Mouse (Mus musculus): ENCODE measurements at regions not wholly inside any gene's neighbourhood (a gene's known extent, or its start where the extent isn't known, plus 50 kb on each side); places are given as distances from the start of the nearest gene placed in this dataset.

DNA sequence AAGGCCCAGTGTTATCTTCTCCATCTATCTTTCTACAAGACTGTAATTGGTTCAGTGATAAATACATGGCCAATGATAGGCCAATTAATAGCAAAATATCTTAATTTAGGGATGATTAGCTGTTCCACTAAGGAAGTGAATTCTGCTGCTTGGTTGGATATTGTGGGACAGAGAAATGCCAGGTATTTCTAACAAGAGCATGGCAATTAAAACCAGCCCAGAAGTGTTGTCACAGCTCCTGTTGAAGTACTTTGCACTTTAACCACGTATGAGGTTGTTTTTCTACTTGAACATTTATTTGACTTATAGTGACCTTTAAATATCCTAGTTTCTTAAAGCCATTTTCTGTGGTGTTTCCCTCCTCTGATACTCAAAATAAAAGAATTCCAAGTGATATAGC is 65.7 kb upstream of the Acsl4 start:
- no peak for DNase-seq

GRCm38 (mm10) chrX:142464174-142464573 is 73.8 kb upstream of the Acsl4 start:
- no peak for DNase-seq

DNA sequence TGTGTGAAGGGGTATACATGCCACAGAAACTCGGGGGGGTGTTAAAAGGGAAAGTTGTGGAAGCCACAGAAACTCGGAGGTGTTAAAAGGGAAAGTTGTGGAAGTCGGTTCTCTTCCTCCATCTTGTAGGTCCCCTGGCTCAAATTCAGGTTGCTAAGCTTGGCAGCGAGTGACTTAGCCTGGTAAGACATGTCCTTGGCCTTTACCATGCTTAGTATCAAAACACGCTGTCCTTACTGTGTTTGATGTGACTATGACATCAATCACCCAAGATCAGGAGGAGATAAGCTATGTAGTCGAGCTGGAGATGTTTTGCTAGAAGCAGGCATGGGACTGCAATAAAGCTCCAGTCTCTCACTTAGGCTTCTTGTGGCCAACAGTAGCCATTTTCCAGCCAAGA is 74.4 kb upstream of the Acsl4 start:
- DNase-seq = no peak

DNA sequence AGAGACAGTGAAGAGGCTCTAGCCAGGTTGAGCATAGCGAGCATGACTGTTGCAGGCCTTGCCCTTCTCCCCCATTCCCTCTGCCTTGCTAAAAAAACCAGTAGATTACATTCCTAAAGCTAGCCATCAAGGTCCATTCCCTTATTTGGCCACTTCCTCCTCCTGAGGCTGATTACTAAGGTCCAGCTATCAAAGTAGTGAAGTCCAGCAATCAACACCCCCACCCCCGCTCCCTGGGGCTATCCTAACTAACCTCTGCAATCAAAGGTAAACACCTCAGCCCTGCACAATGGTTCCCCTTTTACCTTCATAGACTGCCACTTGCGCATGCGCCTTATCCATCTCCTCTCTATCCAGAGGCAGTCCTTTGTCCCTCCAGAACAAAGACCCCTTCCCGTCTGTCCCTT is 77.5 kb upstream of the Acsl4 start:
- DNase-seq = no peak

DNA sequence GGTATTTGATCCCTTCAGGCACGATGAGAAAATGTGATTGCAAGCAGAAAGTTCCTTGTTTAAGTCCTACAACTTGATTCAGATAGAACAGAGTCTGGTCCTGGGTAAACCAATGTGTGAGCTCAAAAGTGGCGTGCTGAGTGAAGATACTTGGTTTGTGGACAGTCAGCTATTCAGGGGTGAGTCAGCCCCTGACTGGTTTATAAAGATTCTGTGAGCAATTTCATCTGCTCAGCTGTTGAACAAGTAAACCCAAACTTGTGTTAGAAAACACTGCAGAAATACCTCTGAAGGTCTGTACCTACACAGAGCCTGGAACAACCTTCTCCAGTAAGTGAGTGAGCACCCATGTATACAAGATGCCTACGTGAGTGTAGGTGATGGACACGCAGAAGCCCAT is 78.1 kb upstream of the Acsl4 start:
- no peak for DNase-seq

DNA sequence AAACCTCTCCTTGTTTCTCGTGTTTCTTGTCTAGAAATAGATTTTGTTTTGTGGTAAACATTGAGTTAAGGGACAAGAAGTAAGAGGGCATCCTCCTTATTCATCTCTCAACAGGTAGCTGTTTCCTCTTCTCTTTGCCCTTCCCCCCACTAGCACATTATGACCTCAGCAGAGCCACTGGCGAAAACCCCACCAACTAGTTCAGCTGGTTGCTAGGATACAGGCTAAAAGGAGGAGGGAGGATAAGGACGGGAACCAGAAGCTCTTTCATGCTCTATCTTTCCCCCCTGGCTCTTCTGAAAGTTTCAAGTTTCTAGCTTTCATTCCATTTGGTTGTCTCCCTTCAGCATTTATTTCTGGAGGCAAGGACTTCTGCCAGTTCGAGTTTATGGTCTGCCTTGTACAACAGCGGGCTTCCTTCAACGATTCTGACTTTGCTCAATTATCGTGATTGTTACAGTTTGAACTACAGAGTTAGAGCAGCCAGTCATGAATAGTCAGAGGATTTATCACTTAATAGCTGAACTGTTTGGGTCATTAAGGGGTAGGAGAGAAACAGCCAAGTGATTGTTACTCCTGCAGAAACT is 78.8 kb upstream of the Acsl4 start:
- no peak for DNase-seq

DNA sequence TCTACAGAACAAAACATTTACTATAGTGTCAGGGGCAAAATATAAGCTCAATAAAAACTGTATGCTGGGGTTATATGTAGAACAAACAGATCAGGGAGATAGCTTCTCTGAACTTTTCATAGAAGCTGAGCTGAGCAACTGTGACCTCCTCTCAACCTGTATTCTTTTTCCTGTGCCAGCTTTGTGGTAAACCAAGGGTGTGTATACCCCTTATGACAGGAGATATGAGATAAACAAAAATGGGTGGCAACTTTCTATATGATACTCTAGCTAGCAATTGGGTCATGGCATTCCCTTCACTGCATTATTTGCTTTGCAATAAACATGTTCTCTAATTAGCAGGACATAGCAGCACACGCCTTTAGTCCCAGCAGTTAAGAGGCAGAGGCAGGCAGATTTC is 79.7 kb upstream of the Acsl4 start:
- no peak for DNase-seq

DNA sequence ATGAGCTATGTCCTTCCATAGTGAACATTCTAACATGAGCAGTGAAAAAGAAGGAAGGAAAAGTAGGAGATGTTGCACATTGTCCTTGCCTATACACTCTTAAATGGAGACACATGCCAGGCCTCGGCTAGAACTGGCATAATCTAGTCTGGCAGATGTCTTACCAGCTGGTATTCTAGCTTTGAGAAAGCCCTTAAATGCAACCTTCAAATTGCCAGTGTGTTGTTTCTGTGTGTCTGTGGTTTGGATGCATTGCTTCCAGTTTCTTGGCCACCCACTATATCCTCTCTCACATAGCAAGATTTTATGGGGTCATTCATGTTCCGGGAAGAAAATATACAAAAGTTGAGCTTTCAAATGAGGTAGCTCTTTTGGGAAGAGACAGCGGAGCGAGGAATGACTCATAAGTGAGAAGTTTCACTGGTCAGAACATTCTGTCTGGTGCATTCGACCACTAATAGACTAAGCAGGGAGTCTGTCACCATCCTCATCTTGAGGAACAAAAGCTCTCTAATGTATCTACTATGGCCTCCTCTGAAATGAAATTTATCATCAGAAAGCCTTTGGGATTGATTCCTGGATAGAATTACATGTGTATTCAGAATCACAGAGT is 91.0 kb upstream of the Acsl4 start:
- no peak for DNase-seq

- DNase-seq = no peak
Observed at GRCm38 (mm10) chrX:142488078-142488477, 97.7 kb upstream of the Acsl4 start.

DNA sequence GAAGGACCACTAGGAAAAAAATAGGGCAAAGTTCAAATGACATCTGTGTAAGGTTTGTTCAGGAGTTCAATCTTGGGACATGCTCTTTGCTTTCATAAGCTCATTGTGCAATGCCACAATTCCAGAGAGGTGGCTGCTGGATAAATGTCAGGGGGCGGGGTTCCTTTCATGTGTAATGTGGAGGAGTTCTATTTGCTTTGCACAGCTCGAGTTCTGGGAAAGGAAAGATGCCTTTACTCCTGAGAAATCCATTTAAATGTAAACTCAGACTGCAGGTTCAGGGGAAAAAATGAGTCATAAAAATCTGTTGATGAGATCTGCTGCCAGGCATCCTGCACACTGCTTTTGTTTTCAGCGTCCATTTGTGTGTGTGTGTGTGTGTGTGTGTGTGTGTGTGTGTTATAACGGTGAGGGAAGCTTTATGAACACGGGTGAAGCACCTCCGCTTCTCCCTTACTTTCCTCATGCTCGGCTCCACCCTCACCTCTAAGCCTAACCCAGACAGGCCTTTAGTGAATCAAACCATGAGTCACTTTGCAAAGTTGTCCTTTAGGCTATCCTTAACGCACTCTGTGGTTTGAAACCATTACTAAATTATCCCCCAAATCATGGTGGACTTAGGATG is 99.9 kb upstream of the Acsl4 start:
- no peak for DNase-seq

DNA sequence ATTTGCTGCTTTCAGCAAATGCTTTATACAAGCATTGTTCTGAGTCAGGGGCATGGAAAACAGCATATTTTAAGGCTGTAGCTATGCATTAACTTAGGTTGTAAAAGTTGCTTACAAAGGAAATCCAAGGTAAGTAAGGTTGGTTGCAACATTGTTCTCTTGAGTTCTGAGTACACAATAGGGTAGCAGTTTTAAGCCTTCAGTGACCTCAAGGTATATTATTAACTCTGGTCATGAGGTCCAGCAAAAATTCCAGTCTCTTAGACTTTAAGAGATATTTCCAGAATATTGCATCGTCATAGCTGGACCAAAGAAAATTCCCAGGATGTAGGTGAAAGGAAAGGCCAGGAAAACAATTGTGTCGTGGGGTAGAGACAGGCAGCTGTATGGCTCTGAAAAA is 110.8 kb upstream of the Acsl4 start:
- DNase-seq = no peak

GRCm38 (mm10) chrX:142504962-142505361 is 114.6 kb upstream of the Acsl4 start:
- DNase-seq = no peak

DNA sequence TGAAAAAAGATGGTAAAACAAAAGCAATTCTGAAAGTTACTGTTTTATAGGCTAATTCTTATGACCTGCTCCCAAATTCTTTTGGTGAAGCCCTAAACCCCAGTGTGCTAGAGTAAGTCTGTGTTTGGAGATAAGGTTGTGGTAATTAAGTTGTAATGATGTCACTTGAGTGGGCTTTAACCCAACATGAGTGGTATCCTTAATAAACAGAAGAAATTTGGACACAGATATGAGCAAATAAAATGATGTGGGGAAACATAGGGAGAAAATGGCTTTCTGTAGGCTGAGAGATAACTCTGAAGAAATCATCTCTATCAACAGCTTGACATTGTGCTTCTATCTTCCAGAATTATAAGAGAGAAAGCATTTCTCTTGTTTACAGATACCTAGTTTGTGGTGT is 117.1 kb upstream of the Acsl4 start:
- DNase-seq = no peak

DNA sequence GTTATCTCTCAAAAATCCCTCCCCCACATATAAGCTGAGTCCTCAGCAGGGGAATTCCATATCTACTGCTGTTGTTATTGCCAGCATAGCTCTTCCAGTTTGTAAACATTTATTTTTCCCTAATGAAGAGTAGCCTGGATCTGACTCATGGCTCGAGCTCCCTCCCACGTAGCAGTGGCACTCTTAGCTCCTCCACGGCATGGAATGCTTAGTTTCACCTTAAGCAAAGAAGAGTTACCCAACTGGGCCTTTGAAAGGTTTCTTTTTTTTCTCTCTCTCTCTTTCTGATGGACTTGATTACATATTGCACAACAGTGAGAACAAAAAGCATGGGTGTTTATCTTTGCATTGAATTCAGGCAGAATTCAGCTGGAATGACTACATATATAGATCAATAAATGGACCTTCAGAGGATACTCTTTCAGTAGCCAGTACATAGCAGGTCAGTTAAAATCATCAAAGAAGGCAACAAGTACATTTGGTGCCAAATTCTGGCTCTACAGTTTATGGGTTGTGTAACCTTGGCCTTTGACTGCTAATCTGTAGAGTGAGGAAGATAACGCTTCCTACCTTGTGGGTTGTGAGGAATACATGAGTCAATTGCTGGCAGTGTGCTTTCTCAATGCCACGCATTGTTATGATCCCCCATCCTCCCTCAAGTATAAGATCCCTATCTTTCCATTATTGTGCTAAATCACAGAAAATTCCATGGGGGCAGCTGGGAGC is 126.2 kb upstream of the Acsl4 start:
- DNase-seq = no peak

- DNase-seq = no peak
Observed at GRCm38 (mm10) chrX:142517205-142517604, 126.9 kb upstream of the Acsl4 start.

DNA sequence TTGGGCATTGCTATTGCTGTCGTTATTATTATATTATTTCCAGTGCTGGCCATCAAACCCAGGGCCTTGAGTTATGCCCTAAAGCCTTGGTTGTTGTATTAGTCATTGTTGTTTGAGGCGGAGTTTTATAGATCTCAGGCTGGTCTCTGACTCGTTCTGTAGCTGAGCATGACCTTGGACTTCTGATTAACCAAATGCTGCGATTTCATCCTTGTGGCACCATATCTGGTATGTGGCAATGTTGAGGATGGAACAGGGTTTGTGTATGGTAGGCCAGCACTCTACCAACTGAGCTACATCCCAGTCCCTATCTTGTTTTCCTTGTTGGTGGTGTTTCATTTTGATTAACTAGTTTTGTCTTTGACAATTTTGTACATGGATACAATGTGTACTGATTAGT is 130.7 kb upstream of the Acsl4 start:
- DNase-seq = no peak

DNA sequence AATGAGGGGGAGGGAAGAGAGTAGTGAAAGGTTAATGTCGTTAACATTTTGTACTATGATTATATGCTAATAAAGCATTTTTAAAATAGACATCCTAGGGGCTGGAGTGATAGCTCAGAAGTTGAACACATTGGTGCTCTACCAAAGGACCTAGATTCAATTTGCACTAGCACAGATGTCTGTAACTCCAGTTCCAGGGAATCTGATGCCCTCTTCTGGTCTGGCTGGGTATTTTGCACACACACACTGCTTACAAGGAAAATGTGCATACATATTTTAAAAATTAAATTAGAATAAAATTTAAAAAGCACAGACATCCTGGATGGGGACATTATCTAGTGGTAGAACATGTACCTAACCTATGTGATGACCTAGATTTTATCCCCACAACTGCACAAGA is 136.6 kb upstream of the Acsl4 start:
- DNase-seq = peak; percentile 6

DNA sequence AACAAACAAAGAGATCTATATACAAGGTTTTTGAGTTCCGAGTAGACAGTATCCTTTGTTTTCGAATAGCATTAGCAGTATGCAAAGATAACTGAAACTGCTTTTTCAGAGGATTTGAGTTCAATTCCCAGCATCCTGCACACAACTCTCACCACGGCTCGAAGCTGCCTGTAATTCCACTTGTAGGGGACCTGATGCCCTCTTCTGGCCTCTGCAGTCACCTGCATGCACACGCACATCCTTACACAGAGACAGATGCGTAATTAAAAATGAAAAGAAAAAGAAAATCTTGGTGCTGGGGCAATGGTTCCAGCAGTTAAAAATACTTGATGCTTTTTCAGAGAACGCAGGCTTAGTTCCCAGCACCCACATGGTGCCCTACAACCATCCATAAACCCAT is 139.6 kb upstream of the Acsl4 start:
- DNase-seq = no peak

- DNase-seq = no peak
Observed at GRCm38 (mm10) chrX:142534780-142535179, 144.4 kb upstream of the Acsl4 start.

DNA sequence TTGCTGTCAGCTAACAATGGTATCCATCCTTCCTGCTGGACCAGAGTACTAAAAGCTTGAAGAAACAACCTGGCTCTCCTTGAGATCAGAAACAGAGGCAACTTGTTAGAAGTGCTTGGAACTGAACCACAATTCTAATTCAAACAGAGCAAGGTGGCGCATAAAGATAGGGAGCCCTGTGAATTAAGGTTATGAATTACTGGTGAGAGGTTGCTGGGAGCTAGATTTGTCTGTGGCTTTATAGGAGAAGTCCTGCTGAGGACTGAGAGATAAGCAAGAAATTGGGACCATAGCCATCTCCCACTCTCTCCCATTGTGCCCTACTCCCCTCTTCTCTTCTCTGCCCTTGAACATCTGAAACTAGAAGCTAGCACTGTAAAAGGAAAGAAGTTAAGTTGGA is 145.2 kb upstream of the Acsl4 start:
- no peak for DNase-seq

GRCm38 (mm10) chrX:142535954-142536353 is 145.3 kb upstream of the Tmem164 start:
- no peak for DNase-seq

- no peak for DNase-seq
Observed at GRCm38 (mm10) chrX:142537259-142537963, 143.8 kb upstream of the Tmem164 start.

DNA sequence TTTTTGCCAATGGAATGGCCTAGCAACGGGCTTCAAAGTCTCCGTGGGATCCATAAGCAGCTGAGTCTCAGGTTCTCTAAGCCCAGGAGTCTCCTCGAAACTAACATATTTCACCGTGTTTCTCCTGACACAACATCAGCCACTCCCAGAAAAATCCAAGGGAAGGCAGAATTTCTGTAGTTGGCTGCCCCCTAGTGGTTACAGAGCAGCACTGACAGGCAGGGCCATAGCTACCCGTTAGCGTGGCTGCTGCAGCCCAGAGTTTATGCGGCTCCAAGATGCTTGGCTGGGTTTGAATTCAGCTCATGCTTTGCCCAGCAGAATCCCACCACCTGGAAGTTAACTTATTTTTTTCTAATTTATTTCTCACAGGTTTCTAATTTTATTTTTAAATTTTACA is 140.9 kb upstream of the Tmem164 start:
- peak; percentile 41 for DNase-seq

DNA sequence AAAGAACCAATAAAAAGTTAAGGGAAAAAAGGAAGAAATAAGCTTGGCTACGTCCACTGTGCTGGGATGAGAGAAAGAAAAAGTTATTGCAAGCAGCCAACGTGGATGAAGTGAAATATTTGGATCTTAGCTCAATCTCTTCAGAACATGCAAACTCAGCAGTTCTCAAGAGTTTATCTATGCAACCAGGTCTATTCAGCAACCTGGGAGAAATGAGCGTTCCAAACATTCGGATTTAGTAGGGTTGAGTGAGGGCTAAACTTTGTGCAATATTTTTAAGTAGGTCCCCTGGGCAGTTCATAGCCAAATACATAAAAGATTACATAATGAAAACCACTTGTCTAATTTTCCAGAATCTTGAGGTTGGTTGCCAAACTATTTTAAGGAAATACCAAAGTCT is 129.0 kb upstream of the Tmem164 start:
- DNase-seq = no peak
